Mouse (Mus musculus) lung, embryonic 14.5 days (tissue): ENCODE data around the gene Kcnip4. TPM values are rescaled to one million over a fixed set of nuclear protein-coding genes. Genes with fewer than 3 reads are reported as not detected.

Experiments used
- ATAC-seq: fragments of 200-750 bp; cut with Nextera tagmentation; 2 replicates; pipeline ENCODE4 v1.8.0; 2017; ENCODE audit warnings: mild to moderate bottlenecking, moderate TSS enrichment, moderate library complexity; ENCODE audit not compliant: insufficient read depth
- DNase-seq: peaks from one replicate; pipeline ENCODE4 v3.0.0-alpha.2; 2015
- H3K27ac ChIP-seq: fragments of 300-500 bp; sonication (generic); 2 replicates; pipeline ENCODE4 v1.5.1; 2014; ENCODE audit warnings: low read depth, mild to moderate bottlenecking, moderate library complexity
- H3K27me3 ChIP-seq: fragments of 300-500 bp; sonication (generic); 2 replicates; pipeline ENCODE4 v1.6.1; 2014; ENCODE audit warnings: low read length, control low read depth; ENCODE audit not compliant: insufficient read depth
- H3K36me3 ChIP-seq: fragments of 300-500 bp; sonication (generic); 2 replicates; pipeline ENCODE4 v1.6.1; 2014; ENCODE audit warnings: control low read depth; ENCODE audit not compliant: insufficient read depth
- H3K4me1 ChIP-seq: fragments of 300-500 bp; sonication (generic); 2 replicates; pipeline ENCODE4 v1.6.1; 2014; ENCODE audit warnings: antibody characterized with exemption, control low read depth; ENCODE audit not compliant: insufficient read depth
- H3K4me2 ChIP-seq: fragments of 300-500 bp; sonication (generic); 2 replicates; pipeline ENCODE4 v1.6.1; 2014; ENCODE audit warnings: mild to moderate bottlenecking
- H3K4me3 ChIP-seq: fragments of 300-500 bp; sonication (generic); 2 replicates; pipeline ENCODE4 v1.5.1; 2014; ENCODE audit warnings: low read depth, low read length
- H3K9ac ChIP-seq: fragments of 300-500 bp; sonication (generic); 2 replicates; pipeline ENCODE4 v1.6.1; 2014
- H3K9me3 ChIP-seq: fragments of 300-500 bp; sonication (generic); 2 replicates; pipeline ENCODE4 v1.6.1; 2016; ENCODE audit warnings: low read depth, low read length, control low read depth
- CTCF ChIP-seq: IDR thresholded peaks from 2 replicates; pipeline ENCODE4 v1.5.1; 2016; ENCODE audit warnings: antibody characterized with exemption, low read depth
- WGBS: fragments of 180-500 bp; shearing (Covaris S2); extraction: QIAGEN DNeasy Blood & Tissue Kit; methylation state at CpG from one replicate; pipeline ENCODE4 v1.1.7; 2014; 5-methylcytosine and 5-hydroxymethylcytosine counted together
- polyA plus RNA-seq: library from polyadenylated mRNA; unstranded; fragments of >200 nt; fragmentation: Nextera tagmentation; extraction: Ambion mirVana; gene quantifications from 2 replicates; pipeline ENCODE4 v1.2.1, GENCODE M21; 2014

Gene Kcnip4
- polyA plus RNA-seq, 1 experiment from 2014 or later: 0.68 TPM

- no peaks in the 10 kb centered on the region for H3K9me3 ChIP-seq
- no peaks in the 10 kb centered on the region for H3K27me3 ChIP-seq
- TF ChIP-seq CTCF: no peak
- WGBS: 77% methylated on average over 1 of the region's 1 CpGs
- no peak overlapping the region for H3K9ac ChIP-seq
- no peaks in the 10 kb centered on the region for H3K36me3 ChIP-seq
- H3K4me2 ChIP-seq: no peak overlapping the region
- no peak overlapping the region for H3K27ac ChIP-seq
- DNase-seq (no peak), ATAC-seq (no peak)
- H3K4me1 ChIP-seq: no peaks in the 10 kb centered on the region
- H3K4me3 ChIP-seq: no peak overlapping the region
Measured at GRCm38 (mm10) chr5:48448888-48449287, 1075.8 kb downstream of the Kcnip4 start.

GRCm38 (mm10) chr5:48430459-48430858, 1094.2 kb downstream of the Kcnip4 start:
- peak; percentile 78 for DNase-seq
- peak; percentile 41; the same call in 1 of the 2 replicates for ATAC-seq
- TF ChIP-seq CTCF: peak; percentile 65

GRCm38 (mm10) chr5:48421957-48422356, 1102.8 kb downstream of the Kcnip4 start:
- Histone ChIP-seq H3K27ac (no peak overlapping the region), H3K4me3 (no peak overlapping the region), H3K36me3 (no peaks in the 10 kb centered on the region), H3K4me1 (no peaks in the 10 kb centered on the region), H3K4me2 (no peak overlapping the region), H3K27me3 (no peaks in the 10 kb centered on the region), H3K9ac (no peak overlapping the region), H3K9me3 (no peaks in the 10 kb centered on the region)
- DNase-seq (no peak), ATAC-seq (no peak)
- TF ChIP-seq CTCF: no peak
- WGBS: 82% methylated on average over 1 of the region's 1 CpGs

More at GRCm38 (mm10) chr5:48430459-48430858, 1094.2 kb downstream of the Kcnip4 start:
- no peak overlapping the region for H3K27ac ChIP-seq
- H3K4me3 ChIP-seq: no peak overlapping the region
- H3K4me2 ChIP-seq: no peak overlapping the region
- no peaks in the 10 kb centered on the region for H3K9me3 ChIP-seq
- H3K9ac ChIP-seq: no peak overlapping the region
- no peaks in the 10 kb centered on the region for H3K27me3 ChIP-seq
- H3K36me3 ChIP-seq: no peaks in the 10 kb centered on the region
- no peaks in the 10 kb centered on the region for H3K4me1 ChIP-seq

GRCm38 (mm10) chr5:48419741-48420140, 1105.0 kb downstream of the Kcnip4 start:
- no peaks in the 10 kb centered on the region for H3K36me3 ChIP-seq
- WGBS: 86% methylated on average over 2 of the region's 2 CpGs
- H3K27me3 ChIP-seq: no peaks in the 10 kb centered on the region
- no peak for TF ChIP-seq CTCF
- no peak overlapping the region for H3K4me3 ChIP-seq
- no peak overlapping the region for H3K4me2 ChIP-seq
- DNase-seq (no peak), ATAC-seq (no peak)
- H3K4me1 ChIP-seq: no peaks in the 10 kb centered on the region
- H3K9me3 ChIP-seq: no peaks in the 10 kb centered on the region
- H3K9ac ChIP-seq: no peak overlapping the region
- H3K27ac ChIP-seq: no peak overlapping the region

GRCm38 (mm10) chr5:48412261-48412660, 1112.4 kb downstream of the Kcnip4 start:
- WGBS: 96% methylated on average over 4 of the region's 4 CpGs
- H3K36me3 ChIP-seq: no peaks in the 10 kb centered on the region
- no peaks in the 10 kb centered on the region for H3K27me3 ChIP-seq

GRCm38 (mm10) chr5:48411462-48411861, 1113.2 kb downstream of the Kcnip4 start:
- H3K9ac ChIP-seq: no peak overlapping the region
- H3K27ac ChIP-seq: no peak overlapping the region
- H3K9me3 ChIP-seq: no peaks in the 10 kb centered on the region
- H3K27me3 ChIP-seq: no peaks in the 10 kb centered on the region
- H3K4me2 ChIP-seq: no peak overlapping the region
- H3K36me3 ChIP-seq: no peaks in the 10 kb centered on the region
- ATAC-seq: no peak
- 82% methylated on average over 4 of the region's 4 CpGs for WGBS
- DNase-seq: no peak
- no peak for TF ChIP-seq CTCF
- H3K4me1 ChIP-seq: no peaks in the 10 kb centered on the region
- no peak overlapping the region for H3K4me3 ChIP-seq

More at GRCm38 (mm10) chr5:48412261-48412660, 1112.4 kb downstream of the Kcnip4 start:
- TF ChIP-seq CTCF: no peak
- Histone ChIP-seq H3K9ac (no peak overlapping the region), H3K4me3 (no peak overlapping the region), H3K4me2 (no peak overlapping the region), H3K4me1 (no peaks in the 10 kb centered on the region), H3K9me3 (no peaks in the 10 kb centered on the region), H3K27ac (no peak overlapping the region)
- ATAC-seq: no peak
- DNase-seq: no peak

GRCm38 (mm10) chr5:48410348-48410747, 1114.4 kb downstream of the Kcnip4 start:
- Histone ChIP-seq H3K4me2 (no peak overlapping the region), H3K4me1 (no peaks in the 10 kb centered on the region), H3K9me3 (no peaks in the 10 kb centered on the region), H3K27me3 (no peaks in the 10 kb centered on the region), H3K4me3 (no peak overlapping the region), H3K36me3 (no peaks in the 10 kb centered on the region), H3K9ac (no peak overlapping the region), H3K27ac (no peak overlapping the region)
- ATAC-seq (peak; percentile 65; the same call in 1 of the 2 replicates), DNase-seq (peak; percentile 55)
- TF ChIP-seq CTCF: no peak
- 63% methylated on average over 5 of the region's 5 CpGs for WGBS

- 36% methylated on average over 4 of the region's 4 CpGs for WGBS
Measured at GRCm38 (mm10) chr5:48408276-48408675, 1116.4 kb downstream of the Kcnip4 start.

More at GRCm38 (mm10) chr5:48408276-48408675, 1116.4 kb downstream of the Kcnip4 start:
- TF ChIP-seq CTCF: no peak
- Histone ChIP-seq H3K9me3 (no peaks in the 10 kb centered on the region), H3K36me3 (no peaks in the 10 kb centered on the region), H3K4me2 (no peak overlapping the region), H3K4me3 (no peak overlapping the region), H3K9ac (no peak overlapping the region), H3K4me1 (no peaks in the 10 kb centered on the region), H3K27ac (no peak overlapping the region), H3K27me3 (no peaks in the 10 kb centered on the region)
- DNase-seq (peak; percentile 11), ATAC-seq (no peak; the same call in 1 of the 2 replicates)
